Mouse (Mus musculus) heart, postnatal 0 days (tissue): ENCODE measurements around the gene Ptpn6.

Source experiments
- CTCF ChIP-seq: IDR thresholded peaks from 2 replicates; pipeline ENCODE4 v1.5.1; 2016; ENCODE audit warnings: antibody characterized with exemption, control low read depth, low read depth
- EP300 ChIP-seq: IDR thresholded peaks from 2 replicates; pipeline ENCODE4 v1.6.1; 2016; ENCODE audit warnings: antibody characterized with exemption, low read depth

DNA sequence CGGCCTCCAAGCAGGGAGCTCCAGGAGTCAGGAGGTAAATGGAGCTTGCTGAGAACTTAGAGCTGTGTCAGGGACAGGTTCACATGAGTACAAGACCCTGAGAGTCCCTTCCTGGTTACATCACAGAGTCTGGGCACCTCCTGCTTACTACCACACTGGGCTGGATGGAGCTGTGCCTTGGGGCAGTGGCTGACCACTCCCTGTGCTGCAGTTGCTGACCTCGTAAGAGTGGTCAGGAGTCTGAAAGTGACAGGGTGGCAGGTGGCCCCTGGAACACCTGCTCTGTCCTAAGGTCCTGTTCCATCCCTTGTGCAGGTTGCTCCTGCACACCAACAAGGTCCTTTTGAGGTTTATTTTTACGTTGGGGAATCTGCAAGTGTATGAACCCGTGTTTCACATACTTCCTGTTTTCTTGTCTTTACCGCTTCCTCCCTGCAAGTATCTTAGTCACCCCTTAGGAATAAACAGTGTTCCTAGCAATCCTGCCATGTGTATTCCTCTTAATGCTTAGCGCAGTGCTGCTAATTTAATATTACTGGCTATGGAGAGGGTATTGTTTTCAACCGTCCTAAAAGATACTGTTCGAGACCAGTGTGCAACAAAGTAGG, 50.3 kb downstream of the Ptpn6 start:
- no peak for TF ChIP-seq CTCF
- TF ChIP-seq EP300: no peak
